Comparison of ENCODE assay signal across 9 mouse cellular contexts in the genomic region with DNA sequence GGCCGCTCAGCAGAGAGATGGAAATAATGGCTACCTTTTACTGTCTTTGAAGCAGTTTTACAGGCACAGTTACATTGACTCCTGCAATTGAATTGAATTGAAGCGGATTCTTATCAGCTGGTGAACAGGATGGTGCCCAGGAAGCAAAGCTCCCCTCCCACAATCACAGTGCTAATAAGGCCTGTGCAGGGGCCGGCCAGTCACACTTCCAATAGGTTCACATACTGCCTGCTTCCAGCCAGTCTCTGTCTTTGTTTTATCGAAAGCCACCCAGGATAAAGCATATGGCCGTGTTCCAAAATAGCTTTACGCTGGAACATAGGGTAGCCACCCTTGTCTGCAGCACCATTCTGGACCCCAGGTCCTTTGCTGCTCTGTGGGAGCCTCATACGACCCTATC. TPM values are rescaled to one million over a fixed set of nuclear protein-coding genes. Genes with fewer than 3 reads are reported as not detected.
DNase-seq lines count a peak whose midpoint lies in the region; ATAC-seq and TF ChIP-seq lines count a peak whose summit lies in the region.
"Had no signal": no experiment of that assay in that cellular context is flagged by ENCODE, and none has a peak within 500 bp of the region (broad histone marks: within the 10 kb centered on the region; RNA-seq: fewer than 3 reads in every experiment).

No protein-coding gene starts in this region.

- H3K4me2 ChIP-seq in heart, embryonic 14.5 days (ENCODE audit: low read length) = peak overlapping the region; percentile 97
- H3K4me2 ChIP-seq in hindbrain, embryonic 15.5 days = peak overlapping the region; percentile 65
- peak overlapping the region; percentile 94 for H3K4me2 ChIP-seq in midbrain, embryonic 14.5 days (ENCODE audit: low read length)

- peaks cover 7% of the 10 kb centered on the region for H3K9me3 ChIP-seq in heart, embryonic 14.5 days (ENCODE audit: control insufficient read depth, low read length)
- no peaks in the 10 kb centered on the region for H3K9me3 ChIP-seq in hindbrain, embryonic 15.5 days
- H3K9me3 ChIP-seq in midbrain, embryonic 14.5 days (ENCODE audit: control insufficient read depth, low read length) = no peaks in the 10 kb centered on the region

- ATAC-seq in heart, embryonic 14.5 days (ENCODE audit: insufficient number of reproducible peaks, insufficient read depth, low FRiP score, low read depth) = no peak
- ATAC-seq in hindbrain, embryonic 15.5 days (ENCODE audit: low FRiP score, low read depth) = no peak
- no peak for ATAC-seq in midbrain, embryonic 14.5 days (ENCODE audit: low FRiP score, low TSS enrichment)
- ATAC-seq in granulocyte monocyte progenitor cell, adult 5-6 weeks (replicated peaks; ENCODE audit: poor library complexity, severe bottlenecking) = no peak

- no peak for TF ChIP-seq POLR2A in cortical plate, adult 2 months (IDR thresholded peaks at IDR 0.05; ENCODE audit: extremely low read depth, insufficient read depth, low read length)

- peak overlapping the region in 1 of 2 experiments; percentile 68; a peak in 2 of 4 replicates for H3K4me3 ChIP-seq in heart, embryonic 14.5 days (ENCODE audit: control insufficient read depth in 1 of 2, insufficient read depth in 1 of 2, low read depth in 1 of 2, low read length in 2 of 2)
- H3K4me3 ChIP-seq in cortical plate, adult 2 months (ENCODE audit: insufficient read depth, low read length) = no peak overlapping the region; the same call in 1 of the 2 replicates
- H3K4me3 ChIP-seq in hindbrain, embryonic 15.5 days = peak overlapping the region; percentile 86
- H3K4me3 ChIP-seq in midbrain, embryonic 14.5 days (replicated peaks; ENCODE audit: low read depth, low read length) = peak overlapping the region; percentile 92

- H3K4me1 ChIP-seq in heart, embryonic 14.5 days (ENCODE audit: control insufficient read depth in 2 of 2, insufficient read depth in 2 of 2, low read length in 2 of 2) = peaks cover 8 to 17% of the 10 kb centered on the region in 2 experiments
- H3K4me1 ChIP-seq in cortical plate, adult 2 months (ENCODE audit: control insufficient read depth, insufficient read depth, low read length) = peaks cover 7% of the 10 kb centered on the region
- peaks cover 41% of the 10 kb centered on the region for H3K4me1 ChIP-seq in hindbrain, embryonic 15.5 days (replicated peaks)
- H3K4me1 ChIP-seq in midbrain, embryonic 14.5 days (ENCODE audit: control insufficient read depth, insufficient read depth, low read length) = peaks cover 34% of the 10 kb centered on the region

- no peaks in the 10 kb centered on the region for H3K36me3 ChIP-seq in heart, embryonic 14.5 days (ENCODE audit: control insufficient read depth, insufficient read depth, low read length)
- H3K36me3 ChIP-seq in hindbrain, embryonic 15.5 days = no peaks in the 10 kb centered on the region
- H3K36me3 ChIP-seq in midbrain, embryonic 14.5 days (ENCODE audit: control insufficient read depth, insufficient read depth, low read length) = no peaks in the 10 kb centered on the region; the same call in 1 of the 2 replicates

- H3K9ac ChIP-seq in heart, embryonic 14.5 days (ENCODE audit: low read length) = peak overlapping the region; percentile 72
- peak overlapping the region; percentile 46 for H3K9ac ChIP-seq in hindbrain, embryonic 15.5 days
- H3K9ac ChIP-seq in midbrain, embryonic 14.5 days (replicated peaks; ENCODE audit: low read length) = peak overlapping the region; percentile 89

- TF ChIP-seq CTCF in cortical plate, adult 2 months (IDR thresholded peaks at IDR 0.05; ENCODE audit: extremely low read depth, insufficient read depth, low read length) = no peak

- H3K27ac ChIP-seq in heart, embryonic 14.5 days (replicated peaks in 1 of 2; ENCODE audit: control insufficient read depth in 1 of 2, insufficient read depth in 1 of 2, low read depth in 2 of 2, low read length in 2 of 2) = no peak overlapping the region
- 0 out of 2 replicates have a peak overlapping the region, but pooled peaks have one; percentile 55 for H3K27ac ChIP-seq in cortical plate, adult 2 months (ENCODE audit: insufficient read depth, low read length)
- peak overlapping the region; percentile 88 for H3K27ac ChIP-seq in hindbrain, embryonic 15.5 days (replicated peaks)
- peak overlapping the region; percentile 90 for H3K27ac ChIP-seq in midbrain, embryonic 14.5 days (replicated peaks; ENCODE audit: low read depth, low read length)

- no peak for DNase-seq in heart, adult 8-10 months (ENCODE audit: low spot score)
- DNase-seq in midbrain, embryonic 14.5 days = peak; percentile 60
- DNase-seq in embryo, embryonic 10.5 days (ENCODE audit: low spot score) = no peak
- DNase-seq in spleen, postnatal 36 days (ENCODE audit: low spot score in 2 of 2) = no peak

- WGBS in heart, embryonic 14.5 days = 35% methylated on average over 7 of the region's 7 CpGs
- WGBS in hindbrain, embryonic 15.5 days = 21% methylated on average over 7 of the region's 7 CpGs
- WGBS in midbrain, embryonic 14.5 days = 37% methylated on average over 7 of the region's 7 CpGs

- no peaks in the 10 kb centered on the region for H3K27me3 ChIP-seq in heart, embryonic 14.5 days (ENCODE audit: control insufficient read depth, insufficient read depth, low read length)
- H3K27me3 ChIP-seq in hindbrain, embryonic 15.5 days = no peaks in the 10 kb centered on the region
- no peaks in the 10 kb centered on the region; the same call in 1 of the 2 replicates for H3K27me3 ChIP-seq in midbrain, embryonic 14.5 days (ENCODE audit: control insufficient read depth, insufficient read depth, low read length)

RNA-seq across cellular contexts. Expression of gene Elmo2, which starts 1.1 kb away (rescaled TPM):
- 40.1 and 44.9 TPM in 2 replicates for polyA plus RNA-seq in heart, embryonic 14.5 days (2014; fragmentation: Nextera tagmentation; extraction: Ambion mirVana)
- total RNA-seq in heart, adult 8-10 months (2022) = 10 to 100 TPM; 13.7 to 16.4 (median 13.8) TPM
- polyA plus RNA-seq in cortical plate, adult 2 months (2012; rRNA removed) = 139 and 153 TPM in 2 replicates
- 94.3 and 101 TPM in 2 replicates for polyA plus RNA-seq in hindbrain, embryonic 15.5 days (2015; fragmentation: Nextera tagmentation; extraction: Ambion mirVana)
- polyA plus RNA-seq in midbrain, embryonic 14.5 days (2014; fragmentation: Nextera tagmentation; extraction: Ambion mirVana) = 92.3 and 109 TPM in 2 replicates
- 53.2 and 57.9 TPM in 2 replicates for total RNA-seq in granulocyte monocyte progenitor cell, adult 5-6 weeks (2014; fragmentation: Nextera tagmentation)
- 28.5 and 38.8 TPM in 2 replicates for total RNA-seq in granulocyte monocyte progenitor cell, adult 5-6 weeks (2017)

RNA-seq across cellular contexts. Expression of gene Slc35c2, which starts 39.7 kb away (rescaled TPM):
- 34.0 and 38.0 TPM in 2 replicates for polyA plus RNA-seq in heart, embryonic 14.5 days (2014; fragmentation: Nextera tagmentation; extraction: Ambion mirVana)
- total RNA-seq in heart, adult 8-10 months (2022) = 10 to 100 TPM; 17.9 to 22.1 (median 19.5) TPM
- polyA plus RNA-seq in cortical plate, adult 2 months (2012; rRNA removed) = 53.6 and 56.1 TPM in 2 replicates
- polyA plus RNA-seq in hindbrain, embryonic 15.5 days (2015; fragmentation: Nextera tagmentation; extraction: Ambion mirVana) = 69.2 and 72.5 TPM in 2 replicates
- polyA plus RNA-seq in midbrain, embryonic 14.5 days (2014; fragmentation: Nextera tagmentation; extraction: Ambion mirVana) = 60.8 and 65.2 TPM in 2 replicates
- total RNA-seq in granulocyte monocyte progenitor cell, adult 5-6 weeks (2014; fragmentation: Nextera tagmentation) = 90.6 and 93.9 TPM in 2 replicates
- 79.6 and 89.9 TPM in 2 replicates for total RNA-seq in granulocyte monocyte progenitor cell, adult 5-6 weeks (2017)

RNA-seq across cellular contexts. Expression of gene Zfp663, which starts 41.1 kb away (rescaled TPM):
- 0.39 TPM in 1 of 2 replicates, not detected in the other for polyA plus RNA-seq in heart, embryonic 14.5 days (2014; fragmentation: Nextera tagmentation; extraction: Ambion mirVana)
- not detected for total RNA-seq in heart, adult 8-10 months (2022)
- 0.04 TPM in 1 of 2 replicates, not detected in the other for polyA plus RNA-seq in cortical plate, adult 2 months (2012; rRNA removed)
- 5.8 and 8.3 TPM in 2 replicates for polyA plus RNA-seq in hindbrain, embryonic 15.5 days (2015; fragmentation: Nextera tagmentation; extraction: Ambion mirVana)
- 8.4 and 10.8 TPM in 2 replicates for polyA plus RNA-seq in midbrain, embryonic 14.5 days (2014; fragmentation: Nextera tagmentation; extraction: Ambion mirVana)
- total RNA-seq in granulocyte monocyte progenitor cell, adult 5-6 weeks (2014; fragmentation: Nextera tagmentation) = not detected in 2 replicates
- not detected in 2 replicates for total RNA-seq in granulocyte monocyte progenitor cell, adult 5-6 weeks (2017)
- total RNA-seq: common myeloid progenitor, adult 5-6 weeks had no signal

Comparison
In these comparisons a context has a peak if more than half of its experiments do, and no peak if none do; other contexts are left out.
1. H3K27ac ChIP-seq: peak in cortical plate, adult 2 months (single experiment), hindbrain, embryonic 15.5 days (single experiment) and midbrain, embryonic 14.5 days (single experiment); none in heart, embryonic 14.5 days (0 of 2).
2. Peak in every context shown above with its lines, with median percentiles within 50 percentile points of each other: H3K4me2 ChIP-seq and H3K9ac ChIP-seq.